Mouse (Mus musculus): ENCODE data around the gene Tbx10.

- no peak for TF ChIP-seq CTCF (IDR thresholded peaks at IDR 0.05; ENCODE audit: borderline replicate concordance, insufficient read depth, low read depth, low read length)
- TF ChIP-seq POLR2A (IDR thresholded peaks at IDR 0.05; ENCODE audit: borderline replicate concordance, insufficient read depth, low read length), result no peak
Observed at GRCm38 (mm10) chr19:4000949-4001525, 8.5 kb downstream of the Tbx10 start.
